In the genomic region with DNA sequence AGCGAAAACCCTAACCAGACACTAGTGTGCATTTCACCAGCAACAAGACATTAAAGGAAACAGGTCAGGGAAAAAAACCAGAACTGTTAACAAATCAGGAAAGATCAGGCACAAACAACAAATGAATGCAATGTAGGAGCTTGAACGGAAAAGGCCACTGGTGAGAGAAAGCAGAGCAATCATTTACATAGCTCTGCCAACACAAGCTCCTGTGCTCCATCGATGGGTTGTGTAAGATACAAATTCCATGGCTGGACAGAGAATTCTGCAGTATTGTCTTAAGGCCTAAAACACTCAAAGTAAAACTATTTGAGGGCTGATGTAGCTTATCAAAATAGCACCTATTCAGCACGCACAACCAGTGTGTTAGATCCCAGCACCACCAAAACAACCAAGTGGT, we compare ENCODE assay signal across 15 mouse cellular contexts.
"Had no signal": no experiment of that assay in that cellular context is flagged by ENCODE, and none has a peak within 500 bp of the region (broad histone marks: within the 10 kb centered on the region; RNA-seq: fewer than 3 reads in every experiment).

No protein-coding gene starts in this region.

- H3K4me2 ChIP-seq: intestine, embryonic 15.5 days; midbrain, embryonic 11.5 days; midbrain, embryonic 15.5 days; neural tube, embryonic 12.5 days; stomach, embryonic 15.5 days had no signal

- DNase-seq: kidney, adult 18-20 months; kidney, postnatal 10 days; lung, adult 18-20 months; lung, postnatal 4 days; retina, postnatal 1 day; right cerebral cortex, postnatal 14 days; thymus, adult 2 months; thymus, postnatal 36 days had no signal

- H3K36me3 ChIP-seq: intestine, embryonic 15.5 days; limb, embryonic 10.5 days; midbrain, embryonic 15.5 days; neural tube, embryonic 12.5 days; stomach, embryonic 15.5 days had no signal

- H3K9ac ChIP-seq: intestine, embryonic 15.5 days; midbrain, embryonic 15.5 days; neural tube, embryonic 12.5 days; stomach, embryonic 15.5 days had no signal

- H3K4me3 ChIP-seq: intestine, embryonic 15.5 days; limb, embryonic 10.5 days; megakaryocyte, embryonic 14.5 days; midbrain, embryonic 15.5 days; neural tube, embryonic 12.5 days; stomach, embryonic 15.5 days had no signal

- H3K27ac ChIP-seq: intestine, embryonic 15.5 days; limb, embryonic 10.5 days; midbrain, embryonic 15.5 days; neural tube, embryonic 12.5 days; stomach, embryonic 15.5 days had no signal

- H3K9me3 ChIP-seq: intestine, embryonic 15.5 days; limb, embryonic 10.5 days; megakaryocyte, embryonic 14.5 days; midbrain, embryonic 15.5 days; neural tube, embryonic 12.5 days; stomach, embryonic 15.5 days had no signal

- ATAC-seq: intestine, embryonic 15.5 days; midbrain, embryonic 15.5 days had no signal

- H3K27me3 ChIP-seq: intestine, embryonic 15.5 days; megakaryocyte, embryonic 14.5 days; midbrain, embryonic 15.5 days; neural tube, embryonic 12.5 days; stomach, embryonic 15.5 days had no signal
